Mouse (Mus musculus) lung, embryonic 16.5 days (tissue): ENCODE measurements around the gene Tdrd9. TPM values are rescaled to one million over a fixed set of nuclear protein-coding genes. Genes with fewer than 3 reads are reported as not detected.

Source experiments
- ATAC-seq: fragments of 200-750 bp; cut with Nextera tagmentation; 2 replicates; pipeline ENCODE4 v1.8.0; 2017; ENCODE audit warnings: low read depth, mild to moderate bottlenecking, moderate library complexity
- H3K27ac ChIP-seq: fragments of 300-500 bp; sonication (generic); 2 replicates; pipeline ENCODE4 v1.5.1; 2014; ENCODE audit warnings: mild to moderate bottlenecking, control low read depth, low read length
- H3K27me3 ChIP-seq: fragments of 300-500 bp; sonication (generic); 2 replicates; pipeline ENCODE4 v1.6.1; 2014; ENCODE audit warnings: low read depth, low read length, mixed read lengths; ENCODE audit not compliant: control insufficient read depth, insufficient read depth
- H3K36me3 ChIP-seq: fragments of 300-500 bp; sonication (generic); 2 replicates; pipeline ENCODE4 v1.6.1; 2014; ENCODE audit warnings: low read length; ENCODE audit not compliant: control insufficient read depth, insufficient read depth
- H3K4me1 ChIP-seq: fragments of 300-500 bp; sonication (generic); replicated peaks from 2 replicates; pipeline ENCODE4 v1.6.1; 2014; ENCODE audit warnings: low read length, mixed read lengths; ENCODE audit not compliant: control insufficient read depth, insufficient read depth
- H3K4me2 ChIP-seq: fragments of 300-500 bp; sonication (generic); 2 replicates; pipeline ENCODE4 v1.6.1; 2014; ENCODE audit warnings: low read depth, low read length, control low read depth
- H3K4me3 ChIP-seq: fragments of 300-500 bp; sonication (generic); 2 replicates; pipeline ENCODE4 v1.5.1; 2014; ENCODE audit warnings: mild to moderate bottlenecking, low read length, control low read depth
- H3K9ac ChIP-seq: fragments of 300-500 bp; sonication (generic); 2 replicates; pipeline ENCODE4 v1.6.1; 2014; ENCODE audit warnings: low read length, control low read depth
- H3K9me3 ChIP-seq: fragments of 300-500 bp; sonication (generic); 2 replicates; pipeline ENCODE4 v1.6.1; 2016; ENCODE audit warnings: low read length; ENCODE audit not compliant: control insufficient read depth
- WGBS: fragments of 180-500 bp; shearing (Covaris S2); extraction: QIAGEN DNeasy Blood & Tissue Kit; methylation state at CpG from one replicate; pipeline ENCODE4 v1.1.7; 2014; 5-methylcytosine and 5-hydroxymethylcytosine counted together
- polyA plus RNA-seq: library from polyadenylated mRNA; unstranded; fragments of >200 nt; fragmentation: Nextera tagmentation; extraction: Ambion mirVana; gene quantifications from 2 replicates; pipeline ENCODE4 v1.2.1, GENCODE M21; 2015

The Tdrd9 gene
- polyA plus RNA-seq, 1 experiment from 2014 or later: 0.23 TPM

- H3K4me3 ChIP-seq: no peak overlapping the region
- ATAC-seq: no peak
- no peaks in the 10 kb centered on the region for H3K27me3 ChIP-seq
- no peaks in the 10 kb centered on the region for H3K36me3 ChIP-seq
- H3K27ac ChIP-seq: no peak overlapping the region
- H3K9me3 ChIP-seq: no peaks in the 10 kb centered on the region
- no peak overlapping the region for H3K9ac ChIP-seq
- 61% methylated on average over 6 of the region's 6 CpGs for WGBS
- peaks cover 4% of the 10 kb centered on the region for H3K4me1 ChIP-seq
- no peak overlapping the region for H3K4me2 ChIP-seq
Measured at GRCm38 (mm10) chr12:111978274-111978673, 6.9 kb downstream of the Tdrd9 start.

- no peaks in the 10 kb centered on the region for H3K27me3 ChIP-seq
- H3K4me1 ChIP-seq: peaks cover 4% of the 10 kb centered on the region
- no peaks in the 10 kb centered on the region for H3K36me3 ChIP-seq
- no peak within 1 kb of the TSS for H3K4me2 ChIP-seq
- no peaks in the 10 kb centered on the region for H3K9me3 ChIP-seq
- 57% methylated on average over 6 of the region's 6 CpGs for WGBS
- no peak within 1 kb of the TSS for H3K4me3 ChIP-seq
- no peak for ATAC-seq
- no peak within 1 kb of the TSS for H3K9ac ChIP-seq
- no peak within 1 kb of the TSS for H3K27ac ChIP-seq
Measured at GRCm38 (mm10) chr12:111980887-111981367, 9.6 kb downstream of the Tdrd9 start, which contains the start of gene Rd3l. Rd3l (minus strand) TSS chr12:111981317.

- WGBS: 67% methylated on average over 8 of the region's 8 CpGs
- no peak for ATAC-seq
- Histone ChIP-seq H3K27me3 (no peaks in the 10 kb centered on the region), H3K4me3 (no peak overlapping the region), H3K9ac (no peak overlapping the region), H3K4me2 (no peak overlapping the region), H3K27ac (no peak overlapping the region), H3K4me1 (peaks cover 3% of the 10 kb centered on the region), H3K36me3 (no peaks in the 10 kb centered on the region), H3K9me3 (no peaks in the 10 kb centered on the region)
Measured at GRCm38 (mm10) chr12:111981831-111982230, 10.5 kb downstream of the Tdrd9 start.

- 64% methylated on average over 2 of the region's 2 CpGs for WGBS
- Histone ChIP-seq H3K4me1 (no peaks in the 10 kb centered on the region), H3K4me2 (no peak overlapping the region), H3K27ac (no peak overlapping the region), H3K36me3 (no peaks in the 10 kb centered on the region), H3K9ac (no peak overlapping the region), H3K27me3 (no peaks in the 10 kb centered on the region), H3K9me3 (no peaks in the 10 kb centered on the region), H3K4me3 (no peak overlapping the region)
- ATAC-seq: no peak
Measured at GRCm38 (mm10) chr12:111983165-111983564, 11.8 kb downstream of the Tdrd9 start.

GRCm38 (mm10) chr12:111986756-111987155, 15.4 kb downstream of the Tdrd9 start:
- Histone ChIP-seq H3K36me3 (no peaks in the 10 kb centered on the region), H3K9me3 (no peaks in the 10 kb centered on the region)
- WGBS: 34% methylated on average over 9 of the region's 9 CpGs

GRCm38 (mm10) chr12:111992626-111993025, 21.3 kb downstream of the Tdrd9 start:
- Histone ChIP-seq H3K9ac (no peak overlapping the region), H3K9me3 (no peaks in the 10 kb centered on the region), H3K36me3 (no peaks in the 10 kb centered on the region)

More at GRCm38 (mm10) chr12:111986756-111987155, 15.4 kb downstream of the Tdrd9 start:
- Histone ChIP-seq H3K27me3 (no peaks in the 10 kb centered on the region), H3K4me3 (no peak overlapping the region), H3K4me2 (no peak overlapping the region), H3K9ac (no peak overlapping the region), H3K4me1 (no peaks in the 10 kb centered on the region), H3K27ac (no peak overlapping the region)
- ATAC-seq: no peak

GRCm38 (mm10) chr12:111995161-111995560, 23.8 kb downstream of the Tdrd9 start:
- WGBS: 92% methylated on average over 2 of the region's 2 CpGs
- H3K27me3 ChIP-seq: no peaks in the 10 kb centered on the region

More at GRCm38 (mm10) chr12:111992626-111993025, 21.3 kb downstream of the Tdrd9 start:
- no peaks in the 10 kb centered on the region for H3K4me1 ChIP-seq
- no peak for ATAC-seq
- H3K27ac ChIP-seq: no peak overlapping the region
- 81% methylated on average over 5 of the region's 5 CpGs for WGBS
- no peak overlapping the region for H3K4me3 ChIP-seq
- H3K4me2 ChIP-seq: no peak overlapping the region
- H3K27me3 ChIP-seq: no peaks in the 10 kb centered on the region

GRCm38 (mm10) chr12:111999735-112000134, 28.4 kb downstream of the Tdrd9 start:
- Histone ChIP-seq H3K4me1 (no peaks in the 10 kb centered on the region), H3K9ac (no peak overlapping the region), H3K9me3 (no peaks in the 10 kb centered on the region), H3K4me3 (no peak overlapping the region), H3K4me2 (no peak overlapping the region), H3K27ac (no peak overlapping the region), H3K36me3 (no peaks in the 10 kb centered on the region), H3K27me3 (no peaks in the 10 kb centered on the region)
- 86% methylated on average over 7 of the region's 7 CpGs for WGBS
- no peak for ATAC-seq

More at GRCm38 (mm10) chr12:111995161-111995560, 23.8 kb downstream of the Tdrd9 start:
- Histone ChIP-seq H3K4me2 (no peak overlapping the region), H3K36me3 (no peaks in the 10 kb centered on the region), H3K4me3 (no peak overlapping the region), H3K9ac (no peak overlapping the region), H3K9me3 (no peaks in the 10 kb centered on the region), H3K4me1 (no peaks in the 10 kb centered on the region), H3K27ac (no peak overlapping the region)
- ATAC-seq: no peak

- no peak overlapping the region for H3K4me2 ChIP-seq
- 13% methylated on average over 8 of the region's 8 CpGs for WGBS
- no peaks in the 10 kb centered on the region for H3K4me1 ChIP-seq
- H3K9me3 ChIP-seq: no peaks in the 10 kb centered on the region
- no peak overlapping the region for H3K4me3 ChIP-seq
- no peak overlapping the region for H3K9ac ChIP-seq
- no peak overlapping the region for H3K27ac ChIP-seq
- H3K27me3 ChIP-seq: no peaks in the 10 kb centered on the region
- ATAC-seq: no peak
- H3K36me3 ChIP-seq: no peaks in the 10 kb centered on the region
Measured at GRCm38 (mm10) chr12:112001223-112001622, 29.9 kb downstream of the Tdrd9 start.
